Mouse (Mus musculus): ENCODE data around the gene Usp47.

Usp47 gene

GRCm38 (mm10) chr7:112125625-112126260, 102.4 kb downstream of the Usp47 start:
- DNase-seq = no peak

- no peak for DNase-seq
Measured at GRCm38 (mm10) chr7:112127085-112127637, 103.9 kb downstream of the Usp47 start.

GRCm38 (mm10) chr7:112127954-112128353, 104.7 kb downstream of the Usp47 start:
- no peak for DNase-seq

- no peak for DNase-seq
Measured at GRCm38 (mm10) chr7:112128810-112129209, 105.5 kb downstream of the Usp47 start.

- DNase-seq = peak; percentile 23
Measured at GRCm38 (mm10) chr7:112129851-112130250, 106.5 kb downstream of the Usp47 start.

- DNase-seq = no peak
Measured at GRCm38 (mm10) chr7:112130660-112131059, 107.4 kb downstream of the Usp47 start.

- no peak for DNase-seq
Measured at GRCm38 (mm10) chr7:112132005-112132404, 108.7 kb downstream of the Usp47 start.

GRCm38 (mm10) chr7:112133277-112133676, 110.0 kb downstream of the Usp47 start:
- no peak for DNase-seq

- no peak for DNase-seq
Measured at GRCm38 (mm10) chr7:112135161-112135560, 111.9 kb downstream of the Usp47 start.

- no peak for DNase-seq
Measured at GRCm38 (mm10) chr7:112136537-112136936, 113.2 kb downstream of the Usp47 start.

GRCm38 (mm10) chr7:112138168-112138508, 114.8 kb downstream of the Usp47 start:
- DNase-seq = no peak

- peak; percentile 76 for DNase-seq
Measured at GRCm38 (mm10) chr7:112138509-112139405, 115.5 kb downstream of the Usp47 start.

- DNase-seq = no peak
Measured at GRCm38 (mm10) chr7:112140725-112141124, 117.4 kb downstream of the Usp47 start.

GRCm38 (mm10) chr7:112142616-112143015, 119.3 kb downstream of the Usp47 start:
- DNase-seq = no peak

- no peak for DNase-seq
Measured at GRCm38 (mm10) chr7:112143090-112143500, 119.8 kb downstream of the Usp47 start.

- DNase-seq = no peak
Measured at GRCm38 (mm10) chr7:112143978-112144377, 120.7 kb downstream of the Usp47 start.

GRCm38 (mm10) chr7:112144646-112145179, 121.4 kb downstream of the Usp47 start:
- no peak for DNase-seq

- DNase-seq = peak; percentile 36
Measured at GRCm38 (mm10) chr7:112147979-112148378, 124.7 kb downstream of the Usp47 start.

- no peak for DNase-seq
Measured at GRCm38 (mm10) chr7:112149113-112149512, 125.8 kb downstream of the Usp47 start.

- DNase-seq = peak; percentile 24
Measured at GRCm38 (mm10) chr7:112154445-112154844, 131.1 kb downstream of the Usp47 start.

GRCm38 (mm10) chr7:112155194-112155593, 131.9 kb downstream of the Usp47 start:
- DNase-seq = peak; percentile 70

GRCm38 (mm10) chr7:112157584-112158315, 134.4 kb downstream of the Usp47 start:
- peak; percentile 19 for DNase-seq

GRCm38 (mm10) chr7:112158316-112158741, 135.0 kb downstream of the Usp47 start:
- peak; percentile 60 for DNase-seq
